Mouse (Mus musculus): ENCODE results near the gene Dppa5a. TPM values are rescaled to one million over a fixed set of nuclear protein-coding genes. Genes with fewer than 3 reads are reported as not detected.

Dppa5a gene
- polyA plus RNA-seq, 1 experiment from 2014 or later: not detected

GRCm38 (mm10) chr9:78365850-78366544, 2.0 kb downstream of the Dppa5a start:
- Histone ChIP-seq H3K4me3 (ENCODE audit: low read depth, low read length) (no peak overlapping the region), H3K9me3 (ENCODE audit: low read depth, low read length) (no peaks in the 10 kb centered on the region), H3K4me2 (no peak overlapping the region), H3K36me3 (ENCODE audit: insufficient read depth) (no peaks in the 10 kb centered on the region), H3K9ac (no peak overlapping the region), H3K4me1 (ENCODE audit: insufficient read depth) (no peaks in the 10 kb centered on the region), H3K27me3 (ENCODE audit: insufficient read depth, low read length) (no peaks in the 10 kb centered on the region), H3K27ac (ENCODE audit: low read depth) (no peak overlapping the region)
- DNase-seq (no peak), ATAC-seq (ENCODE audit: insufficient read depth) (no peak)
- TF ChIP-seq CTCF (IDR thresholded peaks at IDR 0.05; ENCODE audit: low read depth): no peak
- WGBS: 58% methylated on average over 13 of the region's 13 CpGs

- TF ChIP-seq CTCF (IDR thresholded peaks at IDR 0.05; ENCODE audit: low read depth): no peak
- WGBS: 85% methylated on average over 6 of the region's 6 CpGs
- no peak overlapping the region for H3K4me3 ChIP-seq (ENCODE audit: low read depth, low read length)
Measured at GRCm38 (mm10) chr9:78364701-78365100, 3.3 kb downstream of the Dppa5a start.

GRCm38 (mm10) chr9:78363374-78363773, 4.6 kb downstream of the Dppa5a start:
- WGBS: 47% methylated on average over 6 of the region's 6 CpGs
- ATAC-seq (ENCODE audit: insufficient read depth) (no peak), DNase-seq (peak; percentile 37)
- no peak for TF ChIP-seq CTCF (IDR thresholded peaks at IDR 0.05; ENCODE audit: low read depth)
- Histone ChIP-seq H3K36me3 (ENCODE audit: insufficient read depth) (no peaks in the 10 kb centered on the region), H3K4me3 (ENCODE audit: low read depth, low read length) (no peak overlapping the region), H3K4me2 (no peak overlapping the region), H3K27ac (ENCODE audit: low read depth) (no peak overlapping the region), H3K4me1 (ENCODE audit: insufficient read depth) (no peaks in the 10 kb centered on the region), H3K9me3 (ENCODE audit: low read depth, low read length) (no peaks in the 10 kb centered on the region), H3K9ac (no peak overlapping the region), H3K27me3 (ENCODE audit: insufficient read depth, low read length) (no peaks in the 10 kb centered on the region)

More at GRCm38 (mm10) chr9:78364701-78365100, 3.3 kb downstream of the Dppa5a start:
- Histone ChIP-seq H3K9me3 (ENCODE audit: low read depth, low read length) (no peaks in the 10 kb centered on the region), H3K4me2 (no peak overlapping the region), H3K9ac (no peak overlapping the region), H3K27me3 (ENCODE audit: insufficient read depth, low read length) (no peaks in the 10 kb centered on the region), H3K27ac (ENCODE audit: low read depth) (no peak overlapping the region), H3K4me1 (ENCODE audit: insufficient read depth) (no peaks in the 10 kb centered on the region), H3K36me3 (ENCODE audit: insufficient read depth) (no peaks in the 10 kb centered on the region)
- ATAC-seq (ENCODE audit: insufficient read depth) (no peak), DNase-seq (no peak)

- Histone ChIP-seq H3K36me3 (ENCODE audit: insufficient read depth) (no peaks in the 10 kb centered on the region), H3K4me3 (ENCODE audit: low read depth, low read length) (no peak overlapping the region), H3K9me3 (ENCODE audit: low read depth, low read length) (no peaks in the 10 kb centered on the region), H3K4me2 (no peak overlapping the region), H3K27ac (ENCODE audit: low read depth) (no peak overlapping the region), H3K9ac (no peak overlapping the region), H3K27me3 (ENCODE audit: insufficient read depth, low read length) (no peaks in the 10 kb centered on the region), H3K4me1 (ENCODE audit: insufficient read depth) (no peaks in the 10 kb centered on the region)
- ATAC-seq (ENCODE audit: insufficient read depth): no peak
- 34% methylated on average over 2 of the region's 2 CpGs for WGBS
- DNase-seq: no peak
- no peak for TF ChIP-seq CTCF (IDR thresholded peaks at IDR 0.05; ENCODE audit: low read depth)
Measured at GRCm38 (mm10) chr9:78360484-78360872, 7.5 kb downstream of the Dppa5a start.

- H3K27me3 ChIP-seq (ENCODE audit: insufficient read depth, low read length): no peaks in the 10 kb centered on the region
- no peaks in the 10 kb centered on the region for H3K36me3 ChIP-seq (ENCODE audit: insufficient read depth)
- H3K4me2 ChIP-seq: no peak overlapping the region
- no peaks in the 10 kb centered on the region for H3K9me3 ChIP-seq (ENCODE audit: low read depth, low read length)
- no peak for ATAC-seq (ENCODE audit: insufficient read depth)
- no peak overlapping the region for H3K4me3 ChIP-seq (ENCODE audit: low read depth, low read length)
- H3K27ac ChIP-seq (ENCODE audit: low read depth): no peak overlapping the region
- DNase-seq: no peak
- no peak overlapping the region for H3K9ac ChIP-seq
- TF ChIP-seq CTCF (IDR thresholded peaks at IDR 0.05; ENCODE audit: low read depth): no peak
- 79% methylated on average over 6 of the region's 6 CpGs for WGBS
- no peaks in the 10 kb centered on the region for H3K4me1 ChIP-seq (ENCODE audit: insufficient read depth)
Measured at GRCm38 (mm10) chr9:78359750-78360483, 8.1 kb downstream of the Dppa5a start.

GRCm38 (mm10) chr9:78358053-78358452, 9.9 kb downstream of the Dppa5a start:
- H3K36me3 ChIP-seq (ENCODE audit: insufficient read depth): no peaks in the 10 kb centered on the region
- ATAC-seq (ENCODE audit: insufficient read depth): 0 out of 2 replicates have a peak, but pooled peaks have one; percentile 60
- H3K4me2 ChIP-seq: no peak overlapping the region
- WGBS: 15% methylated on average over 9 of the region's 9 CpGs
- no peaks in the 10 kb centered on the region for H3K27me3 ChIP-seq (ENCODE audit: insufficient read depth, low read length)
- peak; percentile 81 for DNase-seq
- H3K4me1 ChIP-seq (ENCODE audit: insufficient read depth): no peaks in the 10 kb centered on the region
- no peak overlapping the region for H3K27ac ChIP-seq (ENCODE audit: low read depth)
- H3K9me3 ChIP-seq (ENCODE audit: low read depth, low read length): no peaks in the 10 kb centered on the region
- H3K4me3 ChIP-seq (ENCODE audit: low read depth, low read length): no peak overlapping the region
- H3K9ac ChIP-seq: no peak overlapping the region
- TF ChIP-seq CTCF (IDR thresholded peaks at IDR 0.05; ENCODE audit: low read depth): peak; percentile 79

GRCm38 (mm10) chr9:78355611-78356010, 12.4 kb downstream of the Dppa5a start, which contains the start of gene Gsta2:
Gsta2 (minus strand) TSS chr9:78355788.
- ATAC-seq (ENCODE audit: insufficient read depth) (no peak), DNase-seq (no peak)
- no peaks in the 10 kb centered on the region for H3K9me3 ChIP-seq (ENCODE audit: low read depth, low read length)
- H3K4me3 ChIP-seq (ENCODE audit: low read depth, low read length): no peak within 1 kb of the TSS
- no peaks in the 10 kb centered on the region for H3K4me1 ChIP-seq (ENCODE audit: insufficient read depth)
- H3K4me2 ChIP-seq: no peak within 1 kb of the TSS
- no peak within 1 kb of the TSS for H3K9ac ChIP-seq
- H3K27me3 ChIP-seq (ENCODE audit: insufficient read depth, low read length): no peaks in the 10 kb centered on the region
- 86% methylated on average over 8 of the region's 8 CpGs for WGBS
- H3K36me3 ChIP-seq (ENCODE audit: insufficient read depth): no peaks in the 10 kb centered on the region
- TF ChIP-seq CTCF (IDR thresholded peaks at IDR 0.05; ENCODE audit: low read depth): no peak
- no peak within 1 kb of the TSS for H3K27ac ChIP-seq (ENCODE audit: low read depth)

All from lung, embryonic 14.5 days (tissue).